Comparison of ENCODE assay signal across 27 mouse cellular contexts in the genomic region with DNA sequence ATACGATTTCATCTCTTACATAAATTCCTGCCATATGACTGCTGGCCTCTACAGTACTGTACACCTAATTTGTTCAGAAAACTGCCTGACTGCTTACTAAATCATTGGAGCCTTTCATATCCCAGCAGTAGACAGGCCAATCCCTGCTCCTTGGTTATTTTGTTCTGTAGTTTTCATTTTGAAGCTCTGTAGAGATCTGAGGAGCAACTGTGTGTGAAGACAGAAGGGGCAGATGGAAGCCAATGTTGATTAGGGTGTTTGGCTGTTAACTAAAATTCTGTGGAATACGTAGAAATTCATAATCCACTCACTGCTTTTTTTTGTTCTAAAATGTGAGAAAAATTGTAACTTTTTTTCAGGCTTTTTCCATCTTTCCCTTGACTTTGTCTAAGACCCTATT.
"Had no signal": no experiment of that assay in that cellular context is flagged by ENCODE, and none has a peak within 500 bp of the region (broad histone marks: within the 10 kb centered on the region; RNA-seq: fewer than 3 reads in every experiment).

No protein-coding gene starts in this region.

- ATAC-seq: hindbrain, postnatal 0 days; intestine, postnatal 0 days; liver, postnatal 0 days had no signal

- H3K4me2 ChIP-seq: heart, embryonic 11.5 days; heart, embryonic 13.5 days; heart, embryonic 15.5 days; hindbrain, embryonic 13.5 days; hindbrain, embryonic 15.5 days; kidney, embryonic 15.5 days; limb, embryonic 12.5 days; liver, embryonic 11.5 days; liver, embryonic 13.5 days; liver, embryonic 15.5 days had no signal

- H3K27me3 ChIP-seq: heart, embryonic 13.5 days; heart, embryonic 15.5 days; hindbrain, embryonic 13.5 days; hindbrain, embryonic 15.5 days; kidney, embryonic 15.5 days; limb, embryonic 12.5 days; liver, embryonic 13.5 days; liver, embryonic 15.5 days had no signal

- DNase-seq: gastrocnemius, postnatal 14 days; gastrocnemius, postnatal 36 days; heart, adult 11 months; heart, adult 2 months; heart, postnatal 14 days; heart, postnatal 36 days; kidney, adult 18-20 months; kidney, adult 8-10 months; kidney, postnatal 14 days; kidney, postnatal 36 days; liver; liver, embryonic 13.5 days; liver, postnatal 0 days had no signal

- H3K4me1 ChIP-seq: heart, embryonic 13.5 days; heart, embryonic 15.5 days; hindbrain, embryonic 13.5 days; hindbrain, embryonic 15.5 days; kidney, embryonic 15.5 days; limb, embryonic 10.5 days; limb, embryonic 12.5 days; liver, embryonic 13.5 days; liver, embryonic 15.5 days had no signal

- H3K27ac ChIP-seq: heart, adult 2 months; heart, embryonic 13.5 days; heart, embryonic 15.5 days; hindbrain, embryonic 13.5 days; hindbrain, embryonic 15.5 days; hindbrain, postnatal 0 days; kidney, embryonic 15.5 days; kidney, postnatal 0 days; left cerebral cortex, adult 2 months; limb, embryonic 10.5 days; limb, embryonic 12.5 days; liver, embryonic 13.5 days; liver, embryonic 15.5 days had no signal

- H3K9ac ChIP-seq: heart, embryonic 13.5 days; heart, embryonic 15.5 days; hindbrain, embryonic 13.5 days; hindbrain, embryonic 15.5 days; kidney, embryonic 15.5 days; limb, embryonic 12.5 days; liver, embryonic 13.5 days; liver, embryonic 15.5 days; liver, postnatal 0 days had no signal

- H3K4me3 ChIP-seq: heart, adult 2 months; heart, embryonic 13.5 days; heart, embryonic 15.5 days; hindbrain, embryonic 13.5 days; hindbrain, embryonic 15.5 days; kidney, embryonic 15.5 days; left cerebral cortex, adult 2 months; limb, embryonic 10.5 days; limb, embryonic 12.5 days; liver, embryonic 13.5 days; liver, embryonic 15.5 days had no signal

- H3K36me3 ChIP-seq: heart, embryonic 13.5 days; heart, embryonic 15.5 days; hindbrain, embryonic 13.5 days; hindbrain, embryonic 15.5 days; kidney, embryonic 15.5 days; limb, embryonic 10.5 days; limb, embryonic 12.5 days; liver, embryonic 13.5 days; liver, embryonic 15.5 days had no signal

- H3K9me3 ChIP-seq: heart, embryonic 13.5 days; heart, embryonic 15.5 days; hindbrain, embryonic 13.5 days; hindbrain, embryonic 15.5 days; kidney, embryonic 15.5 days; limb, embryonic 10.5 days; limb, embryonic 12.5 days; liver, embryonic 13.5 days; liver, embryonic 15.5 days had no signal
